Mouse (Mus musculus): ENCODE results near the gene Prkcb.
A peak's percentile ranks its signal among the peaks of the same experiment; 100 is the strongest.

Prkcb gene

GRCm38 (mm10) chr7:122367303-122368007 lies 78.9 kb downstream of the Prkcb start:
- DNase-seq (ENCODE audit: low read depth, low spot score), result no peak

- no peak for DNase-seq (ENCODE audit: low read depth, low spot score)
Measured at GRCm38 (mm10) chr7:122370488-122370887, 81.9 kb downstream of the Prkcb start.

- DNase-seq (ENCODE audit: low read depth, low spot score), result no peak
Measured at GRCm38 (mm10) chr7:122371947-122372346, 83.4 kb downstream of the Prkcb start.

- no peak for DNase-seq (ENCODE audit: low read depth, low spot score)
Measured at GRCm38 (mm10) chr7:122372349-122372748, 83.8 kb downstream of the Prkcb start.

- DNase-seq (ENCODE audit: low read depth, low spot score), result no peak
Measured at GRCm38 (mm10) chr7:122376845-122377244, 88.3 kb downstream of the Prkcb start.

GRCm38 (mm10) chr7:122377967-122378366 lies 89.4 kb downstream of the Prkcb start:
- no peak for DNase-seq (ENCODE audit: low read depth, low spot score)

- no peak for DNase-seq (ENCODE audit: low read depth, low spot score)
Measured at GRCm38 (mm10) chr7:122378473-122378872, 89.9 kb downstream of the Prkcb start.

- DNase-seq (ENCODE audit: low read depth, low spot score), result no peak
Measured at GRCm38 (mm10) chr7:122379292-122379691, 90.7 kb downstream of the Prkcb start.

GRCm38 (mm10) chr7:122380336-122381130 lies 92.0 kb downstream of the Prkcb start:
- no peak for DNase-seq (ENCODE audit: low read depth, low spot score)

GRCm38 (mm10) chr7:122381560-122381959 lies 93.0 kb downstream of the Prkcb start:
- no peak for DNase-seq (ENCODE audit: low read depth, low spot score)

GRCm38 (mm10) chr7:122383260-122383659 lies 94.7 kb downstream of the Prkcb start:
- DNase-seq (ENCODE audit: low read depth, low spot score), result no peak

GRCm38 (mm10) chr7:122384891-122385290 lies 96.3 kb downstream of the Prkcb start:
- no peak for DNase-seq (ENCODE audit: low read depth, low spot score)

GRCm38 (mm10) chr7:122386567-122386966 lies 98.0 kb downstream of the Prkcb start:
- no peak for DNase-seq (ENCODE audit: low read depth, low spot score)

- peak; percentile 33 for DNase-seq (ENCODE audit: low read depth, low spot score)
Measured at GRCm38 (mm10) chr7:122387896-122388295, 99.3 kb downstream of the Prkcb start.

GRCm38 (mm10) chr7:122388858-122389257 lies 100.3 kb downstream of the Prkcb start:
- DNase-seq (ENCODE audit: low read depth, low spot score), result no peak

- no peak for DNase-seq (ENCODE audit: low read depth, low spot score)
Measured at GRCm38 (mm10) chr7:122389633-122390032, 101.1 kb downstream of the Prkcb start.

- peak; percentile 53 for DNase-seq (ENCODE audit: low read depth, low spot score)
Measured at GRCm38 (mm10) chr7:122390200-122390599, 101.6 kb downstream of the Prkcb start.

GRCm38 (mm10) chr7:122390683-122391082 lies 102.1 kb downstream of the Prkcb start:
- DNase-seq (ENCODE audit: low read depth, low spot score), result no peak

GRCm38 (mm10) chr7:122391382-122391781 lies 102.8 kb downstream of the Prkcb start:
- peak; percentile 43 for DNase-seq (ENCODE audit: low read depth, low spot score)

GRCm38 (mm10) chr7:122393964-122394363 lies 105.4 kb downstream of the Prkcb start:
- DNase-seq (ENCODE audit: low read depth, low spot score), result peak; percentile 34

GRCm38 (mm10) chr7:122395159-122395975 lies 106.8 kb downstream of the Prkcb start:
- DNase-seq (ENCODE audit: low read depth, low spot score), result no peak

- DNase-seq (ENCODE audit: low read depth, low spot score), result no peak
Measured at GRCm38 (mm10) chr7:122395976-122396315, 107.4 kb downstream of the Prkcb start.
